Mouse (Mus musculus): ENCODE measurements around the gene Klra4.
"Not testable (repeated sequence)": the region's sequence is repeated elsewhere in the genome, so short reads cannot be mapped to it uniquely, and the experiment has no call there.

The Klra4 gene

GRCm38 (mm10) chr6:130067171-130067570, at the start of gene Klra4:
TSS of gene Klra4 (minus strand) at chr6:130067271.
- DNase-seq: not testable (repeated sequence)

GRCm38 (mm10) chr6:130110485-130110884, 43.4 kb upstream of the Klra4 start:
- no peak for DNase-seq

GRCm38 (mm10) chr6:130102743-130103142, 35.7 kb upstream of the Klra4 start:
- DNase-seq: not testable (repeated sequence)

DNA sequence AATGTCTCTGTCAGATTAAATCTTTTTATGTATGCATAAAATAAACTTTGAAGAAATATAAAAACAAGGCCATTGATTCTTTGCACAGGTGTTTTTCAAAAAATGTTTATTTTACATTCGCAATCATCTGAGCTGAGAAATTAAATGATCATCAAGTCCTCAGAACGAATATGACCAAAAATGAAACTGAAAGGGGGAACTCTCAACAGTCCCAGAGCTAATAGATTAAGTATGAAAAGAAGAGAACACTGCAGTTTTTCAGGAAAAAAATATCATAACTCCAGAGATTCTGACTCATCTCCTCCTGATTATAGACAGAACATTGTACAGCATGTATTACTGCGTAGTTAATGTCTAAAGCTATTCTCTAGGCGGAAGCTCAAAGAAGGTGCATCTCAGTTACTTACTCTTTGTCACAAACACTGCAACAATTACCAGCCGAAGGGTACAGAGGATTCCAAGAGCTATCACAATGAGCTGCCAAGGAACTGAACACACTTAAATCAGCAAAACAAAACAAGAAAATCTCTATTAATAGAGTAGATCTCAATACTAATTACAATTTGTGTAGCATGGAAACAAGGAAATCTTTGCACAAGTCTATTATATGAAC, 25.4 kb upstream of the Klra4 start:
- DNase-seq: no peak

DNA sequence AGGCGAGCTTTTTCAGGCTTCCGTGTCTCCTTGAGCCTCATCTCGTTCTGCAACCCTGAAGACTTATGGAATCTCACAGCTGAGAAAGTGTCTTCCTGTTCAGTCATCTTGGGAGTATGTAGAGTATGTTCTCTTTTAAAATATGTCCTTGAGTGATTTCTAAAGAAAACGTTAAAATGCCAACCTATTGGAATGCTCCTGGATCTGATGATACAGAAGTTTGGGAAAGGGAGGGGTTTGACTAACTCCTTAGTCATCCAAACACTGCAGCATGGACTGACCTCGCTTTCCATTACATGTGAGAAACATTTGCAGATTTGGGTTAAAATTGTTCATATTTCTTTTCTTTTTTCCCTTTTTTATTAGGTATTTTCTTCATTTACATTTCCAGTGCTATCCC, 1.9 kb downstream of the Klra4 start:
- DNase-seq: no peak

DNA sequence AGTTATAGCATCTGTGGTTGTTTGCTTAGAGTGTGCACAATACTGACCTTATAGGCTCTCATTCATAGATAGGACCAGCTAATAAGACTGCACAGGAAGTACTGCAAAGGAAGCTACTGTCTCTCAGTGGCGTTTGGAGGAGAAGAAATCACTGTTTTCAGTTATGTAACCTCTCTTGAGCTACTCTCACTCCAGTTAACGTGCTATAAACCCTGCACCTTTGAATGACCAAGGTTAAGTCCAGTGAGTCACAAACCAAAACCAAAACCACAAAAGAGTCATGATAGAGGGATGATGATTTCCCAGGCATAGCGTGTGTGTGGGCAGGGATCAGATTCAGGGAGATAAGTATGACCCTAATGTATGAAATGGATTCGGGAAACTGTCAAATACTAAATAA, 31.9 kb downstream of the Klra4 start:
- not testable (repeated sequence) for DNase-seq

DNA sequence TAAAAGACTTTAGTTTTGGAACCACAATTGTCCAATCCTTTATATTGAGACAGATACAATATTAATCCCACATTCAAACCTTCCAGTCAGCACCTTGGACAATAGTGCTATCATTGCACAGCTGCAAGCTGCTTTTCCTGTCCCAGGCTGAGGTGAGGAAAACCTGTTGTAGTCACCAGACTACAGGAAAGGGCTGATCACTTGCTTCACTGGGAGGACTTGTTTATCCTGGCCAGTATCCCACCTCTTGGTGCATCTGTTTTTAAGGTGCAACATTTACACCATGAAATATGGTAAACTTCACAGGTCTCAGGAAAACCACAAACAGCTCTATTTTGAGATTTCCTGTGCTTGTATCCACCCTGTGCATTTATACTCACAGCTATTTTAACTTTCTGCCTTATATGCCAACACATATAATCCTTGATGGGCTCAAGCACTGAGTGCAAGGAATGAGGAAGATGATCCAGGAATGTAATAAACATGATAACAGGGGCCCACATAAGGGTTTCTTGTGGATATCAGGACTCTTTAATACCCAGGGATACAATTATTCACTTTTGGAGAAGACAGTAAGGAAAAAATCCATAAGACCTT, 35.5 kb downstream of the Klra4 start:
- DNase-seq: not testable (repeated sequence)

- no peak for DNase-seq
Observed at GRCm38 (mm10) chr6:130026854-130027253, 40.2 kb downstream of the Klra4 start, which contains the start of gene Klra6. TSS of gene Klra6 (minus strand) at chr6:130026954.

Data from kidney, postnatal 25 days (tissue).